Mouse (Mus musculus) liver, embryonic 14.5 days (tissue): ENCODE data around the gene Themis. TPM values are rescaled to one million over a fixed set of nuclear protein-coding genes. Genes with fewer than 3 reads are reported as not detected.

Source experiments
- ATAC-seq: fragments of 200-750 bp; cut with Nextera tagmentation; 2 replicates; pipeline ENCODE4 v1.8.0; 2017; ENCODE audit warnings: moderate number of reproducible peaks, mild to moderate bottlenecking, moderate library complexity; ENCODE audit not compliant: insufficient read depth
- DNase-seq, 3 experiments: peaks; one replicate each; pipeline ENCODE4 v3.0.0-alpha.2; 2012 to 2013; ENCODE audit warnings: low read depth in 3 of 3, low spot score in 3 of 3
- H3K27ac ChIP-seq: fragments of 300-500 bp; sonication (generic); 2 replicates; pipeline ENCODE4 v1.5.1; 2014; ENCODE audit warnings: moderate library complexity, mild to moderate bottlenecking, control low read depth, inconsistent platforms
- H3K27me3 ChIP-seq: fragments of 300-500 bp; sonication (generic); 2 replicates; pipeline ENCODE4 v1.6.1; 2014; ENCODE audit warnings: mild to moderate bottlenecking, low read length, moderate library complexity; ENCODE audit not compliant: control insufficient read depth, insufficient read depth
- H3K36me3 ChIP-seq: fragments of 300-500 bp; sonication (generic); replicated peaks from 2 replicates; pipeline ENCODE4 v1.6.1; 2014; ENCODE audit warnings: low read depth; ENCODE audit not compliant: control insufficient read depth, insufficient read depth
- H3K4me1 ChIP-seq, 2 experiments: fragments of 200-500 bp in 1 of 2; fragments of 300-500 bp in 1 of 2; sonication (generic) in 1 of 2; replicated peaks; 2 replicates each; pipeline ENCODE4 v1.6.1; 2012 to 2014; ENCODE audit warnings: antibody characterized with exemption in 1 of 2, inconsistent platforms in 1 of 2, low read length in 1 of 2; ENCODE audit not compliant: control insufficient read depth in 2 of 2, insufficient read depth in 2 of 2
- H3K4me2 ChIP-seq: fragments of 300-500 bp; sonication (generic); 2 replicates; pipeline ENCODE4 v1.6.1; 2014; ENCODE audit warnings: low read depth, mild to moderate bottlenecking, control low read depth, moderate library complexity
- H3K4me3 ChIP-seq, 2 experiments: fragments of 200-500 bp in 1 of 2; fragments of 300-500 bp in 1 of 2; sonication (generic) in 1 of 2; 2 replicates each; pipeline ENCODE4 v1.5.1; 2012 to 2014; ENCODE audit warnings: low read depth in 2 of 2, low read length in 2 of 2, mild to moderate bottlenecking in 2 of 2, control low read depth in 1 of 2, inconsistent platforms in 1 of 2, moderate library complexity in 1 of 2; ENCODE audit not compliant: insufficient read depth in 1 of 2
- H3K9ac ChIP-seq: fragments of 300-500 bp; sonication (generic); replicated peaks from 2 replicates; pipeline ENCODE4 v1.6.1; 2014; ENCODE audit warnings: mild to moderate bottlenecking, control low read depth, moderate library complexity
- H3K9me3 ChIP-seq: fragments of 300-500 bp; sonication (generic); 2 replicates; pipeline ENCODE4 v1.6.1; 2016; ENCODE audit warnings: low read length, mixed read lengths; ENCODE audit not compliant: control insufficient read depth
- CTCF ChIP-seq: IDR thresholded peaks from 2 replicates; pipeline ENCODE4 v1.5.1; 2016; ENCODE audit warnings: antibody characterized with exemption, low read depth, control low read depth
- EP300 ChIP-seq: IDR thresholded peaks from 2 replicates; pipeline ENCODE4 v1.6.1; 2016; ENCODE audit warnings: antibody characterized with exemption, low read depth
- WGBS: fragments of 180-500 bp; shearing (Covaris S2); extraction: QIAGEN DNeasy Blood & Tissue Kit; methylation state at CpG from one replicate; pipeline ENCODE4 v1.1.7; 2014; ENCODE audit not compliant: insufficient replicate concordance; 5-methylcytosine and 5-hydroxymethylcytosine counted together
- polyA plus RNA-seq, 2 experiments: library from polyadenylated mRNA; depleted of rRNA in 1 of 2; stranded (reverse) in 1 of 2; unstranded in 1 of 2; fragments of >200 nt; fragmentation: Nextera tagmentation in 1 of 2; extraction: Ambion mirVana in 1 of 2; gene quantifications; 2 replicates each; pipeline versions ENCODE4 v1.2.1 to v1.2.3; 2012 to 2014

Themis gene
- polyA plus RNA-seq, 2 experiments = 0.05 TPM; not detected in 1

GRCm38 (mm10) chr10:28723266-28723665, 55.1 kb downstream of the Themis start:
- WGBS = 77% methylated on average over 7 of the region's 7 CpGs
- no peaks in the 10 kb centered on the region for H3K27me3 ChIP-seq
- no peak overlapping the region for H3K4me3 ChIP-seq
- no peak overlapping the region for H3K27ac ChIP-seq
- no peaks in the 10 kb centered on the region for H3K9me3 ChIP-seq
- ATAC-seq = no peak
- H3K4me2 ChIP-seq = no peak overlapping the region
- TF ChIP-seq EP300 = no peak
- TF ChIP-seq CTCF = no peak
- no peaks in the 10 kb centered on the region for H3K36me3 ChIP-seq
- H3K9ac ChIP-seq = no peak overlapping the region
- DNase-seq = no peak
- H3K4me1 ChIP-seq = no peaks in the 10 kb centered on the region

- no peak for ATAC-seq
Observed at GRCm38 (mm10) chr10:28730122-28730521, 62.0 kb downstream of the Themis start.

GRCm38 (mm10) chr10:28737953-28738352, 69.8 kb downstream of the Themis start:
- no peak overlapping the region for H3K9ac ChIP-seq
- ATAC-seq (no peak), DNase-seq (no peak)
- H3K4me3 ChIP-seq = no peak overlapping the region
- no peaks in the 10 kb centered on the region for H3K27me3 ChIP-seq
- no peaks in the 10 kb centered on the region for H3K36me3 ChIP-seq
- no peak for TF ChIP-seq EP300
- no peaks in the 10 kb centered on the region for H3K9me3 ChIP-seq
- no peaks in the 10 kb centered on the region for H3K4me1 ChIP-seq
- no peak overlapping the region for H3K4me2 ChIP-seq
- no peak overlapping the region for H3K27ac ChIP-seq
- 75% methylated on average over 1 of the region's 1 CpGs for WGBS

More at GRCm38 (mm10) chr10:28730122-28730521, 62.0 kb downstream of the Themis start:
- no peaks in the 10 kb centered on the region for H3K27me3 ChIP-seq
- H3K4me1 ChIP-seq = no peaks in the 10 kb centered on the region
- DNase-seq = peak in 1 of 3 experiments; percentile 1
- H3K4me2 ChIP-seq = no peak overlapping the region
- no peak overlapping the region for H3K27ac ChIP-seq
- H3K36me3 ChIP-seq = no peaks in the 10 kb centered on the region
- WGBS = 1% methylated on average over 2 of the region's 2 CpGs
- TF ChIP-seq CTCF = peak; percentile 50
- TF ChIP-seq EP300 = no peak
- no peak overlapping the region for H3K4me3 ChIP-seq
- H3K9me3 ChIP-seq = no peaks in the 10 kb centered on the region
- H3K9ac ChIP-seq = no peak overlapping the region

- Histone ChIP-seq H3K27ac (no peak overlapping the region), H3K9me3 (no peaks in the 10 kb centered on the region), H3K36me3 (no peaks in the 10 kb centered on the region), H3K4me2 (no peak overlapping the region), H3K27me3 (no peaks in the 10 kb centered on the region), H3K4me1 (no peaks in the 10 kb centered on the region), H3K9ac (no peak overlapping the region), H3K4me3 (no peak overlapping the region)
- no peak for DNase-seq
- ATAC-seq = no peak
- TF ChIP-seq CTCF = no peak
- no peak for TF ChIP-seq EP300
Observed at GRCm38 (mm10) chr10:28746426-28746825, 78.3 kb downstream of the Themis start.

- ATAC-seq (no peak), DNase-seq (no peak)
- Histone ChIP-seq H3K4me2 (no peak overlapping the region), H3K27ac (no peak overlapping the region), H3K4me1 (no peaks in the 10 kb centered on the region), H3K9me3 (no peaks in the 10 kb centered on the region), H3K4me3 (no peak overlapping the region), H3K27me3 (no peaks in the 10 kb centered on the region), H3K36me3 (no peaks in the 10 kb centered on the region), H3K9ac (no peak overlapping the region)
- TF ChIP-seq EP300 (no peak), CTCF (no peak)
- WGBS = 26% methylated on average over 2 of the region's 2 CpGs
Observed at GRCm38 (mm10) chr10:28753321-28753720, 85.2 kb downstream of the Themis start.
